Comparison of ENCODE assay signal across 16 mouse cellular contexts in the genomic region with DNA sequence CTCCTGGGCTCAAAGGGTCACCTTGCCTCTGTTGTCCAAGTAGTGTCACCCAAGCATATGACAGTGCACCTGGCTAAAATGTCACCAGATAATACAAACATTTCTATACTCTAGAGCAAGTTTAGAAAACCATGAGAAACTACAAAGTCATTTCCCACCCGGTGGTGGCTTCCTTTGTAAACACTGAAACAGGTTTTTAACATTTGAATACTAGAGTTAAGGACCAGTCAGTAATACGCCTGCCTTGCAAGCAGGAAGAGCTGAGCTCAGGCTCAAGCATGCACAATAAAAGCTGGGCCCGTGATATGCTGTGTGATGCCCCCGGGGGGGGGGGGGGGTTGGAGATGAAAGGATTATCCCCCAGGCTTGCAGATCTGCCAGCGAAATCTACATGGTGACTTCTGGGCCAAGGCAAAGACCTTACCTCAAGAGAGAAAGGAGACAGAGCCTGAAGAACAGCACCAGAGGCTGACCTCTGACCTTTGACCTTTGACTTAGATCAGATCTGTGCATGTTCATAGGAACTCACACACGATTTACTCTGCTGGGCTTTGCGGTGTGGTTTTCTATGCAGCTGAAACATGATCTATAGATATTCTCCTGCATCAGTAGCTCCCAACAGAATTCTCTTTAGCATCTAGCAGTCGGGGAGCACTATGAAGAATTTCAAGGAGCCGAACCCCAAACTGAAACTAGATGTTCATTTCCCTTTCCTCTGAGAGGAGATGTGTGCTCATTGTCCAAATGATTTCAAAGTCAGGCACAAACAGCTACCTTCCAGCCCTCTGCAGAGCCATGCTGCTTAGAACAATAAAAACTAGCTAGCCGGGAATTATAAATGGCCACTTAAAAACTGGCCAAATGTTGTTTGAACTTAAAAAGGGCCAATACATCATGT.
DNase-seq lines count a peak whose midpoint lies in the region; ATAC-seq lines count a peak whose summit lies in the region.
"Had no signal": no experiment of that assay in that cellular context is flagged by ENCODE, and none has a peak within 500 bp of the region (broad histone marks: within the 10 kb centered on the region; RNA-seq: fewer than 3 reads in every experiment).

No protein-coding gene starts in this region.

- no peak overlapping the region for H3K4me2 ChIP-seq in midbrain, embryonic 11.5 days
- H3K4me2 ChIP-seq in midbrain, embryonic 15.5 days = no peak overlapping the region
- H3K4me2 ChIP-seq in embryonic facial prominence, embryonic 11.5 days (ENCODE audit: low read depth, low read length) = no peak overlapping the region
- H3K4me2 ChIP-seq: embryonic facial prominence, embryonic 15.5 days; limb, embryonic 15.5 days had no signal

- WGBS in midbrain, embryonic 11.5 days = 34% methylated on average over 10 of the region's 10 CpGs
- WGBS in midbrain, embryonic 15.5 days = 25% methylated on average over 10 of the region's 10 CpGs
- WGBS in embryonic facial prominence, embryonic 11.5 days = 34% methylated on average over 10 of the region's 10 CpGs

- ATAC-seq in midbrain, embryonic 11.5 days (ENCODE audit: low FRiP score) = no peak
- no peak for ATAC-seq in midbrain, embryonic 15.5 days (replicated peaks)
- ATAC-seq in embryonic facial prominence, embryonic 11.5 days (replicated peaks; ENCODE audit: insufficient number of reproducible peaks, low FRiP score, low TSS enrichment, low read depth) = no peak
- ATAC-seq: forebrain, embryonic 14.5 days; lung, postnatal 0 days had no signal

- no peak overlapping the region for H3K4me3 ChIP-seq in midbrain, embryonic 11.5 days (ENCODE audit: low read depth, low read length)
- no peak overlapping the region for H3K4me3 ChIP-seq in midbrain, embryonic 15.5 days
- no peak overlapping the region for H3K4me3 ChIP-seq in embryonic facial prominence, embryonic 11.5 days (ENCODE audit: low read depth, low read length)
- H3K4me3 ChIP-seq: embryonic facial prominence, embryonic 15.5 days; limb, embryonic 15.5 days had no signal

- no peak overlapping the region for H3K9ac ChIP-seq in midbrain, embryonic 11.5 days (ENCODE audit: low read length)
- H3K9ac ChIP-seq in midbrain, embryonic 15.5 days = no peak overlapping the region
- H3K9ac ChIP-seq in embryonic facial prominence, embryonic 11.5 days (replicated peaks; ENCODE audit: low read length) = no peak overlapping the region
- H3K9ac ChIP-seq: embryonic facial prominence, embryonic 15.5 days; limb, embryonic 15.5 days had no signal

- no peak overlapping the region for H3K27ac ChIP-seq in midbrain, embryonic 11.5 days (ENCODE audit: low read depth, low read length)
- no peak overlapping the region for H3K27ac ChIP-seq in midbrain, embryonic 15.5 days
- H3K27ac ChIP-seq in embryonic facial prominence, embryonic 11.5 days (replicated peaks; ENCODE audit: low read depth, low read length) = no peak overlapping the region
- H3K27ac ChIP-seq: embryonic facial prominence, embryonic 15.5 days; limb, embryonic 15.5 days had no signal

- no peaks in the 10 kb centered on the region for H3K36me3 ChIP-seq in midbrain, embryonic 11.5 days (ENCODE audit: control insufficient read depth, insufficient read depth, low read length)
- H3K36me3 ChIP-seq in midbrain, embryonic 15.5 days (replicated peaks) = no peaks in the 10 kb centered on the region
- no peaks in the 10 kb centered on the region for H3K36me3 ChIP-seq in embryonic facial prominence, embryonic 11.5 days (replicated peaks; ENCODE audit: control insufficient read depth, insufficient read depth, low read depth, low read length)
- H3K36me3 ChIP-seq: embryonic facial prominence, embryonic 15.5 days; limb, embryonic 15.5 days had no signal

- H3K4me1 ChIP-seq in midbrain, embryonic 11.5 days (ENCODE audit: control insufficient read depth, insufficient read depth, low read length) = peaks cover 4% of the 10 kb centered on the region
- peaks cover 15% of the 10 kb centered on the region; the same call in 1 of the 2 replicates for H3K4me1 ChIP-seq in midbrain, embryonic 15.5 days
- H3K4me1 ChIP-seq in embryonic facial prominence, embryonic 11.5 days (ENCODE audit: control insufficient read depth, insufficient read depth, low read length) = no peaks in the 10 kb centered on the region; the same call in 1 of the 2 replicates

- no peaks in the 10 kb centered on the region for H3K9me3 ChIP-seq in midbrain, embryonic 11.5 days (ENCODE audit: control insufficient read depth, low read length)
- no peaks in the 10 kb centered on the region for H3K9me3 ChIP-seq in midbrain, embryonic 15.5 days
- H3K9me3 ChIP-seq in embryonic facial prominence, embryonic 11.5 days (replicated peaks; ENCODE audit: control insufficient read depth, low read length) = no peaks in the 10 kb centered on the region
- H3K9me3 ChIP-seq: embryonic facial prominence, embryonic 15.5 days; limb, embryonic 15.5 days had no signal

- H3K27me3 ChIP-seq in midbrain, embryonic 11.5 days (ENCODE audit: control insufficient read depth, insufficient read depth, low read length) = no peaks in the 10 kb centered on the region
- H3K27me3 ChIP-seq in midbrain, embryonic 15.5 days (replicated peaks) = no peaks in the 10 kb centered on the region
- no peaks in the 10 kb centered on the region for H3K27me3 ChIP-seq in embryonic facial prominence, embryonic 11.5 days (ENCODE audit: control insufficient read depth, insufficient read depth, low read length)
- H3K27me3 ChIP-seq: embryonic facial prominence, embryonic 15.5 days; limb, embryonic 15.5 days had no signal

- DNase-seq in midbrain, embryonic 11.5 days (ENCODE audit: low spot score, missing footprints) = peak; percentile 86
- DNase-seq in T-cell, adult 2 months (ENCODE audit: low spot score) = peak; percentile 3
- peak; percentile 38 for DNase-seq in embryonic facial prominence, embryonic 11.5 days (ENCODE audit: low spot score)
- DNase-seq in naive thymus-derived CD4-positive, alpha-beta T cell, adult 2 months (ENCODE audit: low read depth) = peak; percentile 60
- no peak for DNase-seq in urinary bladder, postnatal 10 days (ENCODE audit: low spot score)
- no peak for DNase-seq in cerebellum, adult 11 months
- DNase-seq in frontal cortex, postnatal 10 days (ENCODE audit: low spot score in 2 of 2) = no peak
- DNase-seq: cerebellum, adult 8-10 months; gastrocnemius, postnatal 10 days; kidney, postnatal 36 days; layer of hippocampus, postnatal 36 days had no signal

Comparison
In these comparisons a context has a peak if more than half of its experiments do, and no peak if none do; other contexts are left out.
1. DNase-seq: peak in midbrain, embryonic 11.5 days (single experiment), T-cell, adult 2 months (single experiment), embryonic facial prominence, embryonic 11.5 days (single experiment) and naive thymus-derived CD4-positive, alpha-beta T cell, adult 2 months (single experiment); none in urinary bladder, postnatal 10 days (single experiment), cerebellum, adult 11 months (single experiment) and frontal cortex, postnatal 10 days (0 of 2).